Mouse (Mus musculus) midbrain, embryonic 14.5 days (tissue): ENCODE measurements around the gene Ccdc102a. TPM values are rescaled to one million over a fixed set of nuclear protein-coding genes. Genes with fewer than 3 reads are reported as not detected.
A peak's percentile ranks its signal among the peaks of the same experiment; 100 is the strongest.

Experiments
- ATAC-seq: fragments of 200-750 bp; cut with Nextera tagmentation; 2 replicates; pipeline ENCODE4 v1.8.0; 2017; ENCODE audit warnings: moderate number of reproducible peaks, moderate library complexity; ENCODE audit not compliant: low FRiP score, low TSS enrichment
- DNase-seq: peaks from one replicate; pipeline ENCODE4 v3.0.0-alpha.2; 2015
- H3K27ac ChIP-seq: fragments of 300-500 bp; sonication (generic); replicated peaks from 2 replicates; pipeline ENCODE4 v1.5.1; 2014; ENCODE audit warnings: mild to moderate bottlenecking, low read depth, low read length, moderate library complexity
- H3K27me3 ChIP-seq: fragments of 300-500 bp; sonication (generic); 2 replicates; pipeline ENCODE4 v1.6.1; 2014; ENCODE audit warnings: low read length, control low read depth, mixed read lengths; ENCODE audit not compliant: control insufficient read depth, insufficient read depth
- H3K36me3 ChIP-seq: fragments of 300-500 bp; sonication (generic); 2 replicates; pipeline ENCODE4 v1.6.1; 2014; ENCODE audit warnings: low read length, control low read depth; ENCODE audit not compliant: control insufficient read depth, insufficient read depth
- H3K4me1 ChIP-seq: fragments of 300-500 bp; sonication (generic); 2 replicates; pipeline ENCODE4 v1.6.1; 2014; ENCODE audit warnings: mild to moderate bottlenecking, antibody characterized with exemption, low read length, control low read depth; ENCODE audit not compliant: control insufficient read depth, insufficient read depth
- H3K4me2 ChIP-seq: fragments of 300-500 bp; sonication (generic); 2 replicates; pipeline ENCODE4 v1.6.1; 2014; ENCODE audit warnings: mild to moderate bottlenecking, low read length, moderate library complexity
- H3K4me3 ChIP-seq: fragments of 300-500 bp; sonication (generic); replicated peaks from 2 replicates; pipeline ENCODE4 v1.5.1; 2014; ENCODE audit warnings: low read depth, low read length
- H3K9ac ChIP-seq: fragments of 300-500 bp; sonication (generic); replicated peaks from 2 replicates; pipeline ENCODE4 v1.6.1; 2014; ENCODE audit warnings: mild to moderate bottlenecking, low read length, moderate library complexity
- H3K9me3 ChIP-seq: fragments of 300-500 bp; sonication (generic); 2 replicates; pipeline ENCODE4 v1.6.1; 2016; ENCODE audit warnings: low read length, control low read depth, mixed read lengths; ENCODE audit not compliant: control insufficient read depth
- WGBS: fragments of 180-500 bp; shearing (Covaris S2); extraction: QIAGEN DNeasy Blood & Tissue Kit; methylation state at CpG from one replicate; pipeline ENCODE4 v1.1.7; 2014; 5-methylcytosine and 5-hydroxymethylcytosine counted together
- polyA plus RNA-seq: library from polyadenylated mRNA; unstranded; fragments of >200 nt; fragmentation: Nextera tagmentation; extraction: Ambion mirVana; gene quantifications from 2 replicates; pipeline ENCODE4 v1.2.1, GENCODE M21; 2014

Ccdc102a gene
- polyA plus RNA-seq, 1 experiment from 2014 or later, result 5.2 TPM

DNA sequence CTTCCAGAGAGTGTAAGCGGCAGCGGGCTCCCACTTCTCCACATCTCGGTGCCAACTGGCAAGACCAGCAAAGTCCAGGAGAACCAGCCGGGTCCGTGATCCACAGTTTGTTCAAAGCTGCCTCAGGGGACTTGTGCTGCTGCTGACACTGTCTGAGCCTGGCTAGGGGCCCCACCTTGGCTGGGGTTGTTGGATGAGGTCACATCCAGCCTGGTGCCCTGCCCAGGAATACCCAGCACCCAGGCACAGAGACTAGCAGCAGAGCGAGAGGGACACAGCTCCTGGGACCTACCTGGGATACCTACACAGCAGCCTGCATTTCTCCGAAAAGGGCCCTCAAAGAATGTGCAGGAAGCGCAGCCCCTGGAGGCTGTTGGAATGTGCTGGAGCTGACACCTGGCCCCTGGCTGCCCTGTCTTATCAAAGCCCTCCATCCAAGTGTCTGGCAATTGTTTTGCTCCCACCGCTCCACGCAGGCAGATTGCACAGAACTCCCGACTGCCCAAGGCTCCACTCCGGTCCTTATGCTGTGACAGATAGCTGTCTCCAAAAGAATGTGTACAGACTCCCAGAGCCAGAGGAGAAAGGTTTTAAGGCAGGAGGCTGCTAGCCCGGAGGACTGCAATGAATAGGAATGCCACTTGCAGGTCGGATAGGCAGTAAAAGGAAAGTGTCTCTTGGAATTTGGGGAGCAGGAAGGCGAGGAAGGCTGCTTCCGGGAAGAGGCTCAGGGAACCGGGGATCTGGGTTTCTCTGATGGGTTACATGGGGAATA lies 42.6 kb downstream of the Ccdc102a start:
- Histone ChIP-seq H3K27me3 (peaks cover 12% of the 10 kb centered on the region), H3K27ac (no peak overlapping the region), H3K4me2 (peak overlapping the region; percentile 97), H3K4me1 (peaks cover 23% of the 10 kb centered on the region), H3K9ac (peak overlapping the region; percentile 60; the same call in 1 of the 2 replicates), H3K9me3 (no peaks in the 10 kb centered on the region), H3K36me3 (no peaks in the 10 kb centered on the region), H3K4me3 (peak overlapping the region; percentile 55)
- ATAC-seq (no peak), DNase-seq (peak; percentile 29)
- 20% methylated on average over 17 of the region's 17 CpGs for WGBS

DNA sequence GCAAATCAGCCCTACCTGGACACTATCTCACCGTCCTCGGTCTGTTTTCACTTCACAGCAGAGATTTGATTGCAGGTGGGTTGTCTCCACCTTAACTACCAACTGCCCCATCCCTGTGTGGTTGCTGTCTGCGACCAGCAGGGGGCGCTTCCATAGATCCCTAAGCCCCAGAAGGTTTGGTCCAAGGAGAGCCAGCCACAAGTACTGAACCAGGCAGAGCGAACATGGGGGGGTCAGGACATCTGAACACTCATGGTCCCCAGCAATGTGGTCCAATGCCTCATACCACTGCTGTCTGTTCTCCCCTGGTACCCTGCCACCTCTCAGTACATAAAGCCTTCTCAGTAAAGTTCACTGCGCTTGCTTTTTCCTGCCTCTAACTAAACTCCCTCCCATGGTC lies 43.5 kb downstream of the Ccdc102a start:
- H3K4me3 ChIP-seq, result 0 out of 2 replicates have a peak overlapping the region, but pooled peaks have one; percentile 55
- 15% methylated on average over 6 of the region's 6 CpGs for WGBS
- no peak overlapping the region for H3K9ac ChIP-seq
- peak; percentile 77 for DNase-seq
- H3K27me3 ChIP-seq, result peaks cover 12% of the 10 kb centered on the region
- H3K27ac ChIP-seq, result no peak overlapping the region
- no peaks in the 10 kb centered on the region for H3K36me3 ChIP-seq
- ATAC-seq, result no peak
- H3K4me1 ChIP-seq, result peaks cover 31% of the 10 kb centered on the region
- no peaks in the 10 kb centered on the region for H3K9me3 ChIP-seq
- H3K4me2 ChIP-seq, result no peak overlapping the region; the same call in 1 of the 2 replicates

DNA sequence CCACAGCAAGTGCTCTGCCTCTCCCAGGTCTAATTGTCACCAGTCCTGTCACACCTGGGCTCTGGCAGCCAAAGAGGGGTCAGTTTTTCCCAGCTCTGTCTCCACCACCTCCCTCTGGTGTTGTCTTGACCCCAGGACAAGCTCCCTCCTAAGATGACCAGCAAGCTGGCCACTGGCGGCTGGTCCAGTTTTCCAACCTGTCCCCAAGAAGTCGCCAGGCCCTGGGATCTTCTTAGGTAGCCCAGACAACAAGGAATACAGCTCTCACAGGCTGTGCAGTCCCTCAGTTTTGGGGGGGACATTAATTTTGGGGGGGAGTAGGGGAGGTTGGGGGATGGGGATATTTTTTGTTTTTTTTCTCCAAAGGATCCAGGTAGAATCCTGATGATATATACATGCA lies 45.3 kb downstream of the Ccdc102a start:
- no peaks in the 10 kb centered on the region; the same call in 1 of the 2 replicates for H3K36me3 ChIP-seq
- H3K9me3 ChIP-seq, result no peaks in the 10 kb centered on the region
- H3K27ac ChIP-seq, result no peak overlapping the region
- DNase-seq (no peak), ATAC-seq (no peak)
- H3K4me1 ChIP-seq, result peaks cover 47% of the 10 kb centered on the region
- H3K9ac ChIP-seq, result no peak overlapping the region
- H3K27me3 ChIP-seq, result peaks cover 12% of the 10 kb centered on the region
- WGBS, result 79% methylated on average over 2 of the region's 2 CpGs
- no peak overlapping the region for H3K4me2 ChIP-seq
- no peak overlapping the region for H3K4me3 ChIP-seq

DNA sequence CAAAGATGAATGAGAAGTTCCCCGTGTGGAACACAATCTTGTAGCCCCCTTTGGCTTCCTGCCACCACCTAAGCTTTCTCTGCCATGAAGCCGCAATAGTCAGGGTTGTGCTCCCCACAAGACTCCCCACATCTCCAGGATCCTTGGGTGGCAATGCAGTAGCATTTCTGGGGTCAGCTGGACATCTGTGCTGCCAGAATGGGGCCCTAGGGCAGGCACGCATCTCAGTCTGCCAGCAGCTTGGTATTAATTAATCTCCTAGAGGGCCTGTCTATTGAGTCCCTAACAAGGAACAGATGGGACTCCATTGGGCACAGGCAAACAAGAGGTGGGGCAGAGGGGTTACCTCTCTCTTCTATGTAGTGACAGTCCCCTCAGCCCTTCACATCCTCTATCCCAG lies 45.7 kb downstream of the Ccdc102a start:
- 39% methylated on average over 3 of the region's 3 CpGs for WGBS
- Histone ChIP-seq H3K27ac (no peak overlapping the region), H3K4me1 (peaks cover 47% of the 10 kb centered on the region), H3K27me3 (peaks cover 12% of the 10 kb centered on the region), H3K9me3 (no peaks in the 10 kb centered on the region), H3K9ac (no peak overlapping the region), H3K36me3 (peaks cover under 1% of the 10 kb centered on the region), H3K4me3 (no peak overlapping the region), H3K4me2 (no peak overlapping the region)
- ATAC-seq (no peak), DNase-seq (peak; percentile 20)

DNA sequence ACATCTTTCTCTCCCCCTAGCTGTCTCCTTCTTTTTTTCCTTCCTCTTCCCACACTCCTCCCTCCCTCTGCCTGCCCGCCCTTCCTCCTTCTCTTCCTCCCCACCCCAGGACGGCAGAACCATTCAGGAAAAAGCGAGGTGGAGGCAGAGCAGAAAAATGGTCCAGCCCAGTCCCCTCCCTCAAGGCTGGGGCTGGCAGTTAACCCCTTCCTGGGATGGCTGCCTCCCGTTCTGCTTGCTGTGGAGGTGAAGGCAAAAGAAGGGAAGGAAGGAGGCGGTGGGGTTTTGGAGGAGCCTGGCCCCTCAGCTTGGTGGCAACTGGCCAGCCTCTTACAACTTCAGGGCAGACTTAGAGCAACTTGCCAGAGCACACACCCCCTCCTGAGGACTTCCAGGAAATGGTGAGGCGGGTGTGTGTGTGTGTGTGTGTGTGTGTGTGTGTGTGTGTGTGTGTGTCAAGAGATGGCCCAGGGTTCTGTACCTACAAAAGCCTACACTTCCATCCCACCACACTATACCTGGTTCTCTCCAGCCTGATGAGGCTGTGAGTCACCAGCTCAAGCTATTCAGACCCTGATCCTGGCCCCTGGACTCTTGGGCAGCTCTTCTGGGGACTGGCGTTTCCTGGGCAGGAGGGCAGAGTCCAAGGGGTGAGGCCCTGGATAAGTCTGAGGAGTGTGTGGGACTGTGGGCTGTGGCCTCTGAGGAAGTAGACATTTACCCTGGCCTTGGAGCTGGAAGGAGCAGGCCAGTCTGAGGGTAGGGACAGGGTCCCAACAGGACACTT lies 46.6 kb downstream of the Ccdc102a start:
- DNase-seq (peak; percentile 91), ATAC-seq (peak; percentile 77)
- peaks cover 12% of the 10 kb centered on the region for H3K27me3 ChIP-seq
- H3K9ac ChIP-seq, result peak overlapping the region; percentile 81
- no peaks in the 10 kb centered on the region for H3K9me3 ChIP-seq
- H3K4me2 ChIP-seq, result peak overlapping the region; percentile 84
- 4% methylated on average over 7 of the region's 7 CpGs for WGBS
- H3K4me3 ChIP-seq, result peak overlapping the region; percentile 68
- peaks cover 46% of the 10 kb centered on the region for H3K4me1 ChIP-seq
- H3K36me3 ChIP-seq, result peaks cover 9% of the 10 kb centered on the region
- peak overlapping the region; percentile 74 for H3K27ac ChIP-seq

DNA sequence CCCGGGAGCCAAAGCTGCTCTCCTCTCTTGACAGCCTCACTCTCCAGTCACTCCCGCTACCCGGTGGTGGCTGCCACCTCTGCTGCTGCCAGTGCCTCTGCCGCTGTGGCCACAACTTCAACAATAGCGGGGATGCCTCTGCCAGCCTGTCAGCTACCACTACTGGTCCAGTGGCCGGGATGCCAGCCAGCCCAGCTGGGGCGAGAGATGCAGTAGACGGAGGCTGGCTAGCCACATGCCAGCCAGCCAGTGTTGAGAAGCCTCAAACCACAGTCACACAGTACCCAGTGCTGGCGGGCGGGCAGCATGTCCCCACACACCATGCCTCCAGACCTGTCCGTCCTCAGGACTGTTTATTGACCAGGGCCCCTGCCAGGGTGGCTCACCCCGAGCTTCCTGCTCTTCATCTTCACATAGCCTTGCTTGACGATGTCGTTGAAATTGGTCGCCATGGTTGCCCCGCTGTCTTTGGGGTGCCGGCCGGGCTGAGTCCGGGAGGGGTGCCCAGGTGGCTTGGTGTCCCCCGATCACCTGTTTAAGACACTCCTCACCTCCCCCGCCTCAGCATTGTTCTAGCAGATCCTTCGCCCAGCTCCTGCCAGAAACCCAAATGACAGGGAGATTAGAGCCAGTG lies 47.3 kb downstream of the Ccdc102a start:
- H3K4me3 ChIP-seq, result peak overlapping the region; percentile 68
- ATAC-seq (peak; percentile 32), DNase-seq (peak; percentile 65)
- H3K27ac ChIP-seq, result peak overlapping the region; percentile 74
- no peaks in the 10 kb centered on the region for H3K9me3 ChIP-seq
- peaks cover 42% of the 10 kb centered on the region for H3K4me1 ChIP-seq
- peak overlapping the region; percentile 81 for H3K9ac ChIP-seq
- peaks cover 12% of the 10 kb centered on the region for H3K27me3 ChIP-seq
- WGBS, result 3% methylated on average over 22 of the region's 22 CpGs
- peaks cover 17% of the 10 kb centered on the region for H3K36me3 ChIP-seq
- peak overlapping the region; percentile 84 for H3K4me2 ChIP-seq

DNA sequence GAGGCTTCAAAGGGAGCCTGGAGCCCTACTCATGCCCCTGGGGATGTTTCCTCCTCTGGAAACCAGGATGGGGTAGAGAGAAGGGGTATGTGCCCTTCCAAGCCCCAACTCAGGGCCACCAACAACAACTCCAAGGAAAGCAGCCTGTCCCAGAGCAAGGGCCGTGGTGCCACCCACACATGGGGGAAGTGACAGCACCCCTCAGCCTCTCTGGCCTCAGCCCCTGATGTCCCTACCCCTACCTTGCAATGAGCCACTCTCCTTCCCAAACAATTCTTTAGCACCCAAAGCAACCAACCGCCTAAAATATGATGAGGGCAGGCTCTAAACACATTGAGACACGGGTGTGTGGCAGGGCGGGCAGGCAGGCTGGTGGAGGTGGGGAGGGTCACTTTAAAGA lies 47.9 kb downstream of the Ccdc102a start:
- peaks cover 9% of the 10 kb centered on the region for H3K27me3 ChIP-seq
- peak overlapping the region; percentile 84 for H3K4me2 ChIP-seq
- H3K27ac ChIP-seq, result peak overlapping the region; percentile 74
- H3K4me3 ChIP-seq, result peak overlapping the region; percentile 68
- H3K9me3 ChIP-seq, result no peaks in the 10 kb centered on the region
- DNase-seq (no peak), ATAC-seq (no peak)
- H3K9ac ChIP-seq, result peak overlapping the region; percentile 81
- peaks cover 36% of the 10 kb centered on the region for H3K4me1 ChIP-seq
- WGBS, result 9% methylated on average over 4 of the region's 4 CpGs
- peaks cover 22% of the 10 kb centered on the region for H3K36me3 ChIP-seq

DNA sequence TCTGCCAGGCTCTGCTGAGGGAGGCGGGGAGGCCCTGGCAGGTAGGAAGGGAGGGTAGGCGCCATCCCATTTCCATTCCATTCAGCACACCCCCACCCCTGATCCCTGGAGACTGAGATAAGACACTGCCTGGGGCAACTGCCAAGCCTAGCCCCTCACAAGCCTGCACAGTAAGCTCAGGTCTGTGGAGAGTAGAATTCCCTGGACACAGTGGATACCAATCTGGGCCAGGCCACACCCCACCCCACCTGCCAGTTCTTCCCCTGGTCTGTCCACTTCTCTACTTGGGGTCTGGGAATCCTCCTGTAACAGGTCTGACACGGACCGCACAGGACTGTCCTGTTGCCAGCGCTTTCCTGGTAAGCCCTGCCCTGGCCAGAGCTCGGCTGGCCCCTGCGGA lies 48.8 kb downstream of the Ccdc102a start:
- H3K36me3 ChIP-seq, result peaks cover 31% of the 10 kb centered on the region
- H3K9me3 ChIP-seq, result no peaks in the 10 kb centered on the region
- peaks cover 32% of the 10 kb centered on the region for H3K4me1 ChIP-seq
- H3K27ac ChIP-seq, result no peak overlapping the region; the same call in 1 of the 2 replicates
- H3K27me3 ChIP-seq, result peaks cover under 1% of the 10 kb centered on the region; the same call in 1 of the 2 replicates
- peak overlapping the region; percentile 68 for H3K4me3 ChIP-seq
- DNase-seq (no peak), ATAC-seq (no peak)
- WGBS, result 44% methylated on average over 7 of the region's 7 CpGs
- peak overlapping the region; percentile 81 for H3K9ac ChIP-seq
- H3K4me2 ChIP-seq, result peak overlapping the region; percentile 84
